Mouse (Mus musculus): ENCODE results near the gene Prkca. TPM values are rescaled to one million over a fixed set of nuclear protein-coding genes. Genes with fewer than 3 reads are reported as not detected.

Prkca gene
- total and polyA plus RNA-seq, 3 experiments: 15.3 to 30.9 (median 19.9) TPM

DNA sequence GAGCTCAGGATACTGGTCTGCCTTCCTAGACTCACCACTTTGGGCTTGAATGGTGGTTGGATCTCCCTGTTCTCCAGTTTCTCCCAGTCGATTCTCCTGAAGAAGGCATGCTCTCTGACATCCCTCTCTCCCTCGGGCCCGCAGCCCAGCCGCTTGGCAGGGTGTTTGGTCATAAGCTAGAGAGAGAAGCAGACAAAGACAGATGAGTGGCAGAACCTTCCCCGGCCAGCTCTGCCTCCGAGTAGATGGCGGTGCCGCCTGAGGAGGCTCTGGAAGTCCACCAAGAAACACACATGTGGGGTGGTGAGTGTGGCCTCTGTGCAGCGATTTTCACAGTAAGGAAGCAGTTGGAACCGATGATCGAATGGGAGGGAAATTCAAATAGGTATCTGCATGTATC is 392.3 kb downstream of the Prkca start:
- Histone ChIP-seq H3K4me1 (ENCODE audit: control insufficient read depth in 1 of 2, insufficient read depth in 2 of 2, low read length in 2 of 2) (peaks cover 0 to 5% of the 10 kb centered on the region in 2 experiments; a peak in 1 of 4 replicates), H3K9me3 (replicated peaks; ENCODE audit: insufficient read depth, low read length) (no peaks in the 10 kb centered on the region), H3K27me3 (ENCODE audit: control insufficient read depth in 1 of 2, insufficient read depth in 2 of 2, low read length in 2 of 2) (no peaks in the 10 kb centered on the region), H3K79me2 (ENCODE audit: control insufficient read depth, insufficient read depth, low read length, poor library complexity) (no peaks in the 10 kb centered on the region), H3K36me3 (ENCODE audit: control insufficient read depth in 1 of 2, insufficient read depth in 2 of 2, low read length in 2 of 2) (no peaks in the 10 kb centered on the region; a peak in 1 of 4 replicates), H3K9ac (ENCODE audit: control insufficient read depth, low read depth, low read length, poor library complexity, severe bottlenecking) (no peak overlapping the region), H3K4me3 (ENCODE audit: control insufficient read depth in 1 of 2, insufficient read depth in 1 of 2, low read depth in 2 of 2, low read length in 2 of 2) (no peak overlapping the region), H3K27ac (ENCODE audit: control insufficient read depth, low read depth, low read length) (no peak overlapping the region)
- no peak for TF ChIP-seq MAFK (IDR thresholded peaks at IDR 0.05; ENCODE audit: borderline replicate concordance, low read depth, low read length)
- no peak for DNase-seq (ENCODE audit: low read depth, low spot score)

DNA sequence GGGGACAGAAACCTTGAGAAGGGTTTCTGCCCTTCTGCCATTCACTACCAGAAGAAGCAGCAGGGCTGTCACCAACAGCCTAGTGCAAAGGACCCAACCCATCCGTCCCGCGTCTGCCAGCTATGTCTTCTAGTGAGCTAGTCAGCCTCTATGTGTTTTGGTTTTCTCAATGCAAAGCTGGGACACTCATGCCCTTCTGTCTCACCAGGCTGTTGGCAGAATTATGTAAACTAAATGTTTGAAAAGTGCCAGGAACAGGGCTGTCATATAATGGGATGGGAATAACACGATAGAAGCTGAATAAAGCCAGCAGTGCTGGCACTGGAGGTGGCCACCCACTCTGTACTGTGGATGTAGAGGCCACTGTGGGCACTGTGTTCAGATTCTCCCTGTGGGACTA is 393.1 kb downstream of the Prkca start:
- Histone ChIP-seq H3K9ac (ENCODE audit: control insufficient read depth, low read depth, low read length, poor library complexity, severe bottlenecking) (no peak overlapping the region), H3K9me3 (replicated peaks; ENCODE audit: insufficient read depth, low read length) (no peaks in the 10 kb centered on the region), H3K79me2 (ENCODE audit: control insufficient read depth, insufficient read depth, low read length, poor library complexity) (no peaks in the 10 kb centered on the region), H3K4me3 (ENCODE audit: control insufficient read depth in 1 of 2, insufficient read depth in 1 of 2, low read depth in 2 of 2, low read length in 2 of 2) (no peak overlapping the region), H3K4me1 (ENCODE audit: control insufficient read depth in 1 of 2, insufficient read depth in 2 of 2, low read length in 2 of 2) (peaks cover 0 to 5% of the 10 kb centered on the region in 2 experiments; a peak in 1 of 4 replicates), H3K27ac (ENCODE audit: control insufficient read depth, low read depth, low read length) (no peak overlapping the region), H3K36me3 (ENCODE audit: control insufficient read depth in 1 of 2, insufficient read depth in 2 of 2, low read length in 2 of 2) (no peaks in the 10 kb centered on the region; a peak in 1 of 4 replicates), H3K27me3 (ENCODE audit: control insufficient read depth in 1 of 2, insufficient read depth in 2 of 2, low read length in 2 of 2) (no peaks in the 10 kb centered on the region)
- TF ChIP-seq ETS1 (IDR thresholded peaks at IDR 0.05; ENCODE audit: low read depth, low read length) (no peak), POLR2AphosphoS5 (IDR thresholded peaks at IDR 0.05; ENCODE audit: borderline replicate concordance, low read depth, low read length) (no peak), SIN3A (IDR thresholded peaks at IDR 0.05; ENCODE audit: low read length) (no peak), MEF2A (IDR thresholded peaks at IDR 0.05; ENCODE audit: extremely low read depth, insufficient replicate concordance, low read depth, low read length, poor library complexity, severe bottlenecking) (no peak), JUND (IDR thresholded peaks at IDR 0.05; ENCODE audit: low read depth, low read length) (no peak), GABPA (IDR thresholded peaks at IDR 0.05; ENCODE audit: low read depth, low read length) (no peak), USF2 (IDR thresholded peaks at IDR 0.05; ENCODE audit: borderline replicate concordance in 1 of 2, insufficient read depth in 1 of 2, low read depth in 1 of 2, low read length in 2 of 2) (no peak), MAZ (IDR thresholded peaks at IDR 0.05; ENCODE audit: low read depth, low read length) (no peak), SMC3 (IDR thresholded peaks at IDR 0.05; ENCODE audit: low read depth, low read length) (no peak), POLR2A (IDR thresholded peaks at IDR 0.05; ENCODE audit: control insufficient read depth in 1 of 2, insufficient read depth in 1 of 2, low read depth in 1 of 2, low read length in 2 of 2, poor library complexity in 1 of 2) (no peak), TAL1 (IDR thresholded peaks at IDR 0.05; ENCODE audit: low read length) (no peak)
- DNase-seq (ENCODE audit: low read depth, low spot score): no peak

DNA sequence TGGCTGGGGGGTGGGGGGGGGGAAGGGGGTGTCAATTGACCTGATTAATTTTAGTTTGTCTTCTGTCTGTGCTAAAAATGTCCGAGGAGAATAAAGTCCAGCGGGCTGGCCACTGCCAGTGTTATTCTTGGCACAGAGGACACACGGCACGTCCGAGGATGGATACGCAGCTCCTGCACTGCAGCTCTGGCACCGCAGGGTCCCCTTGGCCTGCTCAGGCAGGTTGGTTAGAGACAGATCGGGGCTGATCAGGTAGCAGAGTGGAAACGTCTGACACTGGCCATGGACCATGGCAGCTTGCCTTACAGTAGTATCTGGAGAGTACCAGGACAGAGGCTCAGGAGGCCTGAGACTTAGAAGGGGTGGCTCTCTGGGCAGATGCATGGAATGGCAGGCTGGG is 393.5 kb downstream of the Prkca start:
- Histone ChIP-seq H3K36me3 (ENCODE audit: control insufficient read depth in 1 of 2, insufficient read depth in 2 of 2, low read length in 2 of 2) (no peaks in the 10 kb centered on the region; a peak in 1 of 4 replicates), H3K4me1 (ENCODE audit: control insufficient read depth in 1 of 2, insufficient read depth in 2 of 2, low read length in 2 of 2) (peaks cover 0 to 5% of the 10 kb centered on the region in 2 experiments; a peak in 1 of 4 replicates), H3K27ac (ENCODE audit: control insufficient read depth, low read depth, low read length) (no peak overlapping the region), H3K9ac (ENCODE audit: control insufficient read depth, low read depth, low read length, poor library complexity, severe bottlenecking) (no peak overlapping the region), H3K79me2 (ENCODE audit: control insufficient read depth, insufficient read depth, low read length, poor library complexity) (no peaks in the 10 kb centered on the region), H3K4me3 (ENCODE audit: control insufficient read depth in 1 of 2, insufficient read depth in 1 of 2, low read depth in 2 of 2, low read length in 2 of 2) (no peak overlapping the region), H3K27me3 (ENCODE audit: control insufficient read depth in 1 of 2, insufficient read depth in 2 of 2, low read length in 2 of 2) (no peaks in the 10 kb centered on the region), H3K9me3 (replicated peaks; ENCODE audit: insufficient read depth, low read length) (no peaks in the 10 kb centered on the region)
- TF ChIP-seq NELFE (IDR thresholded peaks at IDR 0.05; ENCODE audit: low read depth, low read length) (no peak), ETS1 (IDR thresholded peaks at IDR 0.05; ENCODE audit: low read depth, low read length) (no peak), ELF1 (IDR thresholded peaks at IDR 0.05; ENCODE audit: low read depth, low read length) (no peak), MEF2A (IDR thresholded peaks at IDR 0.05; ENCODE audit: extremely low read depth, insufficient replicate concordance, low read depth, low read length, poor library complexity, severe bottlenecking) (no peak), TBP (IDR thresholded peaks at IDR 0.05; ENCODE audit: low read depth, low read length) (no peak), SMC3 (IDR thresholded peaks at IDR 0.05; ENCODE audit: low read depth, low read length) (no peak), CTCF (IDR thresholded peaks at IDR 0.05 in 2 of 3, conservative IDR thresholded peaks at IDR 0.05 in 1 of 3; ENCODE audit: control insufficient read depth in 1 of 3, insufficient read depth in 1 of 3, low read depth in 2 of 3, low read length in 3 of 3, poor library complexity in 1 of 3, severe bottlenecking in 1 of 3) (no peak), MYB (IDR thresholded peaks at IDR 0.05; ENCODE audit: low read depth, low read length) (no peak)
- DNase-seq (ENCODE audit: low read depth, low spot score): no peak

Data from MEL (cell line).